Mouse (Mus musculus): ENCODE results near the gene Ankle2. TPM values are rescaled to one million over a fixed set of nuclear protein-coding genes. Genes with fewer than 3 reads are reported as not detected.

Ankle2 gene
- 10 to 100 TPM; 29.4 to 33.3 TPM for total RNA-seq (2021)
- long read RNA-seq, experiment 1, full-length matches to known transcripts: 48 of 57 reads
- long read RNA-seq, experiment 1, partial matches to known transcripts: 2 of 57 reads
- long read RNA-seq, experiment 1, other reads (novel, unspliced or antisense): 7 of 57 reads
- long read RNA-seq, experiment 2, full-length matches to known transcripts: 29 of 39 reads
- long read RNA-seq, experiment 2, partial matches to known transcripts: 4 of 39 reads
- long read RNA-seq, experiment 2, other reads (novel, unspliced or antisense): 6 of 39 reads

DNA sequence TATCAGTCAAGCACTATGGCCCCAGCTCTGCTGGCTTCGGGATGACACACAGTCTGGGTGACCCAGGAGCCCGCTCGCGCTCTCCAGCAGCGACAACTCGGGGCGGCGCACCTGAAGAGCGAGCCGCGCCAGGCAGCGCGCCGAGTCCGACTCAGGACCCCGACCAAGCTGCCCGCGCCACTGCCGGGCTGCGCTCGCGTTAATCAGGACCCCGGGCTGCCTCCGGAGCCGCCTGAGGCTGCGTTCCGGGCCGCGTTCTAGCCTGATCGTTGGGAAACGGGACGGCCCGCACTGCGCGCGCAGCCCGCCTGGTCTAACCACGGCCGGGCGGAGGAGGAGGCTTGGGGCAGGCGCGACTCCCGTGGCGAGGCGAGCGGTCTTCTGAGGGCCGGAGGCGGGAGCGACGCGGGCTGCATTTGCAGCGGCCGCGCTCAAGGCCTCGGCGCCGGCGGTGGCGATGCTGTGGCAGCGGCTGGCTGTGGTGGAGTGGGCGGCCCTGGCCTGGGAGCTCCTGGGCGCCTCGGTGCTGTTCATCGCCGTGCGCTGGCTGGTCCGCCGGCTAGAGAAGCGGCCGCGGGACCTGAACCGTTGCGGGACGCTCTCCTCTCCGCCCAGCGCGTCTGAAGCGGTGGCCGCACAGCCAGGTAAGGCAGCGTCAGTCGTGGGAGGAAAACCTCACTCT, at the start of gene Ankle2:
Gene Ankle2 (plus strand): TSS at position 225 of the 682 bp plus-strand sequence.
- peak; percentile 95 for DNase-seq
- peak within 1 kb of the TSS; percentile 97 for H3K27ac ChIP-seq
- H3K4me3 ChIP-seq: peak within 1 kb of the TSS; percentile 96
- no peak for TF ChIP-seq CTCF (IDR thresholded peaks at IDR 0.05)
- intact Hi-C loops (cut with DNase I): loop anchor here (5.0 kb wide), 1 partner anchor 36 kb away; the partner anchor contains the start of gene Pgam5

DNA sequence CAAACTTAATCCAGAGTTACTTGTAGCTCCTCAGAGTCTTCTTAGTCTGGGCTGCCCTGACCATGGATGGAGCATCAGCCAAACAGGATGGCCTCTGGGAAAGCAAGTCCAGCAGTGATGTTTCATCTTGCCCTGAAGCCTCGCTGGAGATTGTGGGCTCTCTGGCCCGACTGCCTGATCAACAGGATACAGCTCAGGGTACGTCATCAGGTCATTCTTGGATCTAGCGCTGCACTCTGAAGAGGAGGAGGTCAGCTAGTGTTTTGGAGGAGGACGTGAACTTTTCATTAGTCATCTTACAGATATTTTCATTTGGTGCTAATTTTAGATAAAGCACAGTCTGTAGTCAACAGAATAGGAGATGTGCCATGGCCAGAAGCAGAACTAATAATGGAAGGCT, 49.1 kb upstream of the Ankle2 start:
- peak; percentile 45 for DNase-seq
- intact Hi-C loops (cut with DNase I): no loop called here
- Histone ChIP-seq H3K4me3 (no peak overlapping the region; the same call in 1 of the 2 replicates), H3K27ac (peak overlapping the region; percentile 81)
- no peak for TF ChIP-seq CTCF (IDR thresholded peaks at IDR 0.05)

DNA sequence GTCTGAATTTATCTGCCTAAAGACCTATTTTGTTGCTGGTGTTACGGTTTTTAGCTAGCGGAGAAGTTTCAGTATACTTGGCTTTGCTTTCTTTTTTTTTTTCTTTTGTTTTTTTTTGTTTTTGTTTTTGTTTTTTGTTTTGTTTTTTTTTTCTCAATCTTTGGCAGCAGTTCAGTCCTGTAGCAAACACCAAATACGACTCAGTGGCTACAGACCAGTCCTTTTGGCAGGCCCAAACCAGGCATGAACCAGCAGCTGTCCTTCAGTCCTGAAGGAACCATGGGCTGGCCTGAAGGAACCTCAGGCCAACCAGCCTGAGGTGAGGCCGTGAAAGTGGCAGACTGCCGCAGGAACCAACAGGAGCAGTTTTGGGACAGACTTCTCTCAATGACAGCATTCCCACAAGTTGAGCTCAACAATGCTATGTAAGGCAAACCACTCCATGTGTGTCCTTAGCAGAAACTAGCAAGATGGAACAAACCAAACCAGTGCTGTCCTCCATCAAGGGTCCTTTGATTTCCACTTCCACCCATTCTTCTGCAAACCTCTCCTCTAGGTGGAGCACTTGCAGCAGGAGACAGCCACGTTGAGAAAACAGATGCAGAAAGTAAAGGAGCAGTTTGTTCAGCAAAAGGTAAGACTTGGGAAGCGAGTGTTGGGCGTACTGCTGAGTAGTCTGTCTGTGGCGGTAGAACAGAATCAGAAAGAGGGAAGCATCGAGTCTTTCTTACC, 27.5 kb upstream of the Ankle2 start:
- peak; percentile 18; the same call in 1 of the 2 replicates for TF ChIP-seq CTCF (IDR thresholded peaks at IDR 0.05)
- no peak for DNase-seq
- H3K27ac ChIP-seq: no peak overlapping the region
- no peak overlapping the region for H3K4me3 ChIP-seq
- intact Hi-C loops (cut with DNase I): no loop called here

GRCm38 (mm10) chr5:110204777-110205176, 26.0 kb upstream of the Ankle2 start:
- DNase-seq: no peak
- TF ChIP-seq CTCF (IDR thresholded peaks at IDR 0.05): peak; percentile 42
- no peak overlapping the region for H3K4me3 ChIP-seq
- intact Hi-C loops (cut with DNase I): no loop called here
- no peak overlapping the region for H3K27ac ChIP-seq

DNA sequence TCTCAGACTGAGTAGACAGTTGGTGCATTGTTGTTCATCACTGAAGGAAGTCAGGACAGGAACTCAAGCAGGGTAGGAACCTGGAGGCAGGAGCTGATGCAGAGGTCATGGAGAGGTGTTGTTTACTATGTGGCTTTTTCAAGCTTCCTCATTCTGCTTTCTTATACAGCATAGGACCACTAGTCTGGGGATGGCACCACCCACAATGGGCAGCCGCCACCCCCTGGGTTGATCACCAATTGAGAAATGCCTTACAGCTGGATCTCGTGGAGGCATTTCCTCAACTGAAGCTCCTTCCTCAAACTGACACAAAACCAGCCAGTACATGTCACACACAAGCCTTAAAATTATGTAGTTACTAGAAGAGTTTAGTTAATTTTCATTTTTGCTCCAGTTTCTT, 19.5 kb upstream of the Ankle2 start:
- no peak for TF ChIP-seq CTCF (IDR thresholded peaks at IDR 0.05)
- Histone ChIP-seq H3K4me3 (no peak overlapping the region), H3K27ac (no peak overlapping the region)
- DNase-seq: no peak
- intact Hi-C loops (cut with DNase I): no loop called here

GRCm38 (mm10) chr5:110216780-110217179, 14.0 kb upstream of the Ankle2 start:
- Histone ChIP-seq H3K27ac (no peak overlapping the region), H3K4me3 (no peak overlapping the region)
- intact Hi-C loops (cut with DNase I): no loop called here
- DNase-seq: no peak
- TF ChIP-seq CTCF (IDR thresholded peaks at IDR 0.05): no peak

DNA sequence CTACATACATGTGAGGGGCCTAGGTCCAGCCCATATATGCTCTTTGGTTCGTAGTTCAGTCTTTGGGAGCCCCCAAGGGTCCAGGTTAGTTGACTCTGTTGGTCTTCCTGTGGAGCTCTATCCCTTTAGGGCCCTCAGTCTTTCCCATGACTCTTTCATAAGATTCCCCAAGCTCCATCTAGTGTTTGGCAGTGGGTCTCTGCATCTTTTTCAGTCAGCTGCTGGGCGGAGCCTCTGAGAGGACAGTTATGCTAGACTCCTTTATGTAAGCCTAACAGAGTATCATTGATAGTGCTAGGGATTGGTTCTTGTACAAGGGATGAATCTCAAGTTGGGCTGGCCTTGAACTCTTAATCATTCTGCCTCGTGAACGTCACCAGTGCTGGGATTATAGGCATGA, 10.5 kb upstream of the Ankle2 start:
- intact Hi-C loops (cut with DNase I): no loop called here
- no peak for DNase-seq
- no peak for TF ChIP-seq CTCF (IDR thresholded peaks at IDR 0.05)
- no peak overlapping the region for H3K4me3 ChIP-seq
- no peak overlapping the region for H3K27ac ChIP-seq

DNA sequence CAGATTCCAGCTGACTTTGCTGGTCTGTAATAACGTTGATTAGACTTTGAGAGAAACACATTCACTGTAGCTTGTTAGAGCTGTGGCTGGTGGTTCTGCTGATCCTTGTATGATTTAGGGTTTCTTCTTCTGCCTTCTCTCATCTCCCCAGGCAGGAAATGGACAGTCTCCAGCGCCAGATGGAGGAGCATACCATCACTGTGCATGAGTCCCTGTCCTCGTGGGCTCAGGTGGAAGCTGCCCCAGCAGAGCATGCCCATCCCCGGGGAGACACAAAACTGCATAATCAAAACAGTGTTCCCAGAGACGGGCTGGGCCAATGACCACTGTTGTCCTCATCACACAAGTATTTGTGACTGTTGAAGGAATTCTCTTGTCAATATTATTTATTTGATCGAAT, 8.0 kb upstream of the Ankle2 start:
- DNase-seq: no peak
- TF ChIP-seq CTCF (IDR thresholded peaks at IDR 0.05): no peak
- Histone ChIP-seq H3K27ac (no peak overlapping the region), H3K4me3 (no peak overlapping the region)
- intact Hi-C loops (cut with DNase I): no loop called here

DNA sequence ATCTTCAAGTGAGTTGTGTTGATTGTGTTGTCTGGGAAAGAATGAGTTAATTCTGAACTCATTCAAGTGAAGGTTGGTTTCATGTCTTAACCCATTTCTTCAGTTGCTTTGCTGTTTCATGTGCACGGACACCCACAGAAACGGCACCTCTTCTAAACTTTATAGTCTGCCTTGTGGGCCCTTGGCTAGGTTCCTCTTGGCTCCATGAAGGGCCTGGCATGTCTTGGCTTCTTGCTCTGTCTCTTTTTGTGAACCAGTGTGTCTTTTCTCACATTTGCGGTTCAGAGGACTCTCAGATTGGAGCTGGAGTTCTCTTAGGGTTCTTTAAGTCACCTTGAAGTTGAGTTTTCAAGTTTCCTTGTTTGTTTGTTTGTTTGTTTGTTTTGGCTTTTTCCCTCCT, 5.7 kb upstream of the Ankle2 start:
- TF ChIP-seq CTCF (IDR thresholded peaks at IDR 0.05): no peak
- DNase-seq: no peak
- H3K27ac ChIP-seq: no peak overlapping the region
- no peak overlapping the region for H3K4me3 ChIP-seq
- intact Hi-C loops (cut with DNase I): no loop called here

DNA sequence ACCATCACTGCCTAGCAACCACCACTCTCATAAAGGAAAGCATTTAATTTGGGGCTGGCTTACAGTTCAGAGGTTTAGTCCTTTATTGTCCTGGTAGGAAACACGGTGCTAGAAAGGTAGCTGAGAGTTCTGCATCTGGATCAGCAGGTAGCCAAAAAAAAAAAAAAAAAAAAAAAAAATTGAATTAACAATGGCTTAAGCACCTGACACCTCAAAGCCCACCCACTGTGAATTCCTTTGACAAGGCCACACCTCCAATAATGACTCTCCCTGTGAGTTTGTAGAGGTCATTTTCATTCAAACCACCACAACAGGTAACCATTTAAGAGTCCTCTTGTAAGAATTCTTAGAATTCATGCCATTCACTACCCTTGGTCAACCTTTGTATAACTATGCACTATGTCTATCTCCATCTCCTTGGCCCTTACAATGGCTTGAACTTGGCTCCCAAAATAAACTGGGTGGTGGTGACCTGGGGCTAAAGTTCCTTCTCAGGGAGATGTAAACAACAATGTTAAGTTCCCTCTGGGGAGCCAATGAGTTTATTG, 3.4 kb upstream of the Ankle2 start:
- intact Hi-C loops (cut with DNase I): no loop called here
- DNase-seq: no peak
- Histone ChIP-seq H3K4me3 (no peak overlapping the region), H3K27ac (no peak overlapping the region)
- no peak for TF ChIP-seq CTCF (IDR thresholded peaks at IDR 0.05)

DNA sequence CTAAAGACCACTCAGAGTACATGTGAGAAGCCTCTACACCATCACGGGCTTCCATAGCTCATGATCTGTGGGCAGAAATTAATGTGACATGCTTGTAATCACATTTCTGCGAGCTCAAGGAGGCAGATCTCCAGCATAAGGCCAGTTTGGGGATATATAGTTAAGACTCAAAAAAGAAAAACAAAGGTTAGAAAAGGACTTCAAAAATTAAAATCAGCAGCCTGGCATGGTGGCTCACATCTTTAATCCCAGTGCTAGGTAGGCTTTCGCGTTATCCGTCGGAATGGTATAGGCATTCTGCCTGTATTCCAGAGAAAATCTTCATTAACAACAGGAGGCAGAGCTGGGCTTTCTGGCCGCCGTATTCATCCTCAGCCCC, 414 bp upstream of the Ankle2 start:
- DNase-seq: no peak
- intact Hi-C loops (cut with DNase I): loop anchor here (5.0 kb wide), 1 partner anchor 37 kb away; the partner anchor contains the start of gene Pgam5

GRCm38 (mm10) chr5:110231638-110232037, 834 bp downstream of the Ankle2 start:
- H3K27ac ChIP-seq: peak overlapping the region; percentile 97
- intact Hi-C loops (cut with DNase I): loop anchor here (5.0 kb wide), 1 partner anchor 36 kb away; the partner anchor contains the start of gene Pgam5

More for the DNA sequence above, 414 bp upstream of the Ankle2 start:
- peak overlapping the region; percentile 97 for H3K27ac ChIP-seq
- TF ChIP-seq CTCF (IDR thresholded peaks at IDR 0.05): no peak
- peak overlapping the region; percentile 96 for H3K4me3 ChIP-seq

More at GRCm38 (mm10) chr5:110231638-110232037, 834 bp downstream of the Ankle2 start:
- DNase-seq: no peak
- peak overlapping the region; percentile 96 for H3K4me3 ChIP-seq
- TF ChIP-seq CTCF (IDR thresholded peaks at IDR 0.05): peak; percentile 19; the same call in 1 of the 2 replicates

Data from gastrocnemius, adult 2 months (tissue).